Mouse (Mus musculus) MEL (cell line): ENCODE data around the gene Golga4. TPM values are rescaled to one million over a fixed set of nuclear protein-coding genes. Genes with fewer than 3 reads are reported as not detected.

Experiments used
- DNase-seq: peaks from one replicate; pipeline ENCODE4 v3.0.0; 2011; ENCODE audit warnings: low read depth, low spot score
- H3K27ac ChIP-seq: 2 replicates; pipeline ENCODE4 v1.5.1; 2012; ENCODE audit warnings: low read depth, mild to moderate bottlenecking, control low read depth, low read length, moderate library complexity; ENCODE audit not compliant: control insufficient read depth
- H3K27me3 ChIP-seq, 2 experiments: fragments of 150-350 bp in 1 of 2; sonication (generic) in 1 of 2; 2 replicates each; pipeline ENCODE4 v1.6.1; 2012; ENCODE audit warnings: low read length in 2 of 2, mild to moderate bottlenecking in 2 of 2, improper control_type of control experiment in 1 of 2, moderate library complexity in 1 of 2; ENCODE audit not compliant: insufficient read depth in 2 of 2, control insufficient read depth in 1 of 2
- H3K36me3 ChIP-seq, 2 experiments: 2 replicates each; pipeline ENCODE4 v1.6.1; 2012 to 2014; ENCODE audit warnings: low read length in 2 of 2, improper control_type of control experiment in 1 of 2, inconsistent platforms in 1 of 2, mild to moderate bottlenecking in 1 of 2; ENCODE audit not compliant: insufficient read depth in 2 of 2, control insufficient read depth in 1 of 2
- H3K4me1 ChIP-seq, 2 experiments: fragments of 150-350 bp in 1 of 2; sonication (generic) in 1 of 2; 2 replicates each; pipeline ENCODE4 v1.6.1; 2012; ENCODE audit warnings: low read length in 2 of 2, improper control_type of control experiment in 1 of 2, mild to moderate bottlenecking in 1 of 2; ENCODE audit not compliant: insufficient read depth in 2 of 2, control insufficient read depth in 1 of 2
- H3K4me3 ChIP-seq, 2 experiments: fragments of 150-350 bp in 1 of 2; sonication (generic) in 1 of 2; 2 replicates each; pipeline ENCODE4 v1.5.1; 2012; ENCODE audit warnings: low read depth in 2 of 2, low read length in 2 of 2, mild to moderate bottlenecking in 2 of 2, moderate library complexity in 2 of 2, control low read depth in 1 of 2, improper control_type of control experiment in 1 of 2; ENCODE audit not compliant: control insufficient read depth in 1 of 2, insufficient read depth in 1 of 2
- H3K79me2 ChIP-seq: 2 replicates; pipeline ENCODE4 v1.6.1; 2012; ENCODE audit warnings: mild to moderate bottlenecking, low read length, moderate library complexity; ENCODE audit not compliant: control insufficient read depth, poor library complexity, insufficient read depth
- H3K9ac ChIP-seq: 2 replicates; pipeline ENCODE4 v1.6.1; 2012; ENCODE audit warnings: low read depth, mild to moderate bottlenecking, control low read depth, low read length, moderate library complexity; ENCODE audit not compliant: control insufficient read depth, poor library complexity, severe bottlenecking
- H3K9me3 ChIP-seq: fragments of 150-350 bp; sonication (generic); replicated peaks from 2 replicates; pipeline ENCODE4 v1.6.1; 2012; ENCODE audit warnings: mild to moderate bottlenecking, low read length, improper control_type of control experiment, moderate library complexity; ENCODE audit not compliant: insufficient read depth
- BHLHE40 ChIP-seq: IDR thresholded peaks from 2 replicates; pipeline ENCODE4 v1.6.1; 2012; ENCODE audit warnings: low read depth, mild to moderate bottlenecking, inconsistent platforms, low read length, improper control_type of control experiment, borderline replicate concordance
- CTCF ChIP-seq, 3 experiments: IDR thresholded peaks in 2 of 3; conservative IDR thresholded peaks in 1 of 3; 2 replicates each; pipeline ENCODE4 v1.5.1; 2011 to 2012; ENCODE audit warnings: low read length in 3 of 3, low read depth in 2 of 3, mild to moderate bottlenecking in 2 of 3, improper control_type of control experiment in 1 of 3, inconsistent platforms in 1 of 3, mixed read lengths in 1 of 3, moderate library complexity in 1 of 3; ENCODE audit not compliant: control insufficient read depth in 1 of 3, insufficient read depth in 1 of 3, poor library complexity in 1 of 3, severe bottlenecking in 1 of 3
- E2F4 ChIP-seq: IDR thresholded peaks from 2 replicates; pipeline ENCODE4 v1.6.1; 2011; ENCODE audit warnings: low read depth, low read length, improper control_type of control experiment, borderline replicate concordance
- ELF1 ChIP-seq: IDR thresholded peaks from 2 replicates; pipeline ENCODE4 v1.6.1; 2014; ENCODE audit warnings: low read depth, mild to moderate bottlenecking, inconsistent platforms, low read length, improper control_type of control experiment, moderate library complexity
- GABPA ChIP-seq: IDR thresholded peaks from 2 replicates; pipeline ENCODE4 v1.6.1; 2012; ENCODE audit warnings: low read depth, mild to moderate bottlenecking, inconsistent platforms, low read length, improper control_type of control experiment, moderate library complexity
- MAFK ChIP-seq: IDR thresholded peaks from 2 replicates; pipeline ENCODE4 v1.6.1; 2011; ENCODE audit warnings: low read depth, mild to moderate bottlenecking, low read length, improper control_type of control experiment, borderline replicate concordance
- MEF2A ChIP-seq: IDR thresholded peaks from 2 replicates; pipeline ENCODE4 v1.6.1; 2014; ENCODE audit warnings: low read depth, mild to moderate bottlenecking, inconsistent platforms, low read length, improper control_type of control experiment; ENCODE audit not compliant: poor library complexity, insufficient replicate concordance, severe bottlenecking; ENCODE audit errors: extremely low read depth
- MYC ChIP-seq: IDR thresholded peaks from 2 replicates; pipeline ENCODE4 v1.6.1; 2011; ENCODE audit warnings: low read depth, mild to moderate bottlenecking, low read length, improper control_type of control experiment, moderate library complexity
- NRF1 ChIP-seq: IDR thresholded peaks from 2 replicates; pipeline ENCODE4 v1.6.1; 2014; ENCODE audit warnings: low read depth, mild to moderate bottlenecking, inconsistent platforms, low read length, improper control_type of control experiment, moderate library complexity; ENCODE audit not compliant: poor library complexity, insufficient read depth, severe bottlenecking
- POLR2A ChIP-seq, 2 experiments: IDR thresholded peaks; 2 replicates each; pipeline ENCODE4 v1.6.1; 2011 to 2012; ENCODE audit warnings: low read length in 2 of 2, mild to moderate bottlenecking in 2 of 2, control low read depth in 1 of 2, improper control_type of control experiment in 1 of 2, low read depth in 1 of 2, moderate library complexity in 1 of 2; ENCODE audit not compliant: control insufficient read depth in 1 of 2, insufficient read depth in 1 of 2, poor library complexity in 1 of 2
- POLR2AphosphoS2 ChIP-seq: IDR thresholded peaks from 2 replicates; pipeline ENCODE4 v1.6.1; 2011; ENCODE audit warnings: low read length, improper control_type of control experiment
- POLR2AphosphoS5 ChIP-seq: IDR thresholded peaks from 2 replicates; pipeline ENCODE4 v1.6.1; 2012; ENCODE audit warnings: low read depth, borderline replicate concordance, mild to moderate bottlenecking, inconsistent platforms, low read length, moderate library complexity, mixed read lengths
- RCOR1 ChIP-seq: IDR thresholded peaks from 2 replicates; pipeline ENCODE4 v1.6.1; 2012; ENCODE audit warnings: low read depth, mild to moderate bottlenecking, inconsistent platforms, low read length, improper control_type of control experiment
- SIN3A ChIP-seq: IDR thresholded peaks from 2 replicates; pipeline ENCODE4 v1.6.1; 2012; ENCODE audit warnings: low read length, improper control_type of control experiment, inconsistent platforms
- TCF12 ChIP-seq: IDR thresholded peaks from 2 replicates; pipeline ENCODE4 v1.6.1; 2014; ENCODE audit warnings: low read depth, mild to moderate bottlenecking, inconsistent platforms, low read length, improper control_type of control experiment, moderate library complexity
- UBTF ChIP-seq: IDR thresholded peaks from 2 replicates; pipeline ENCODE4 v1.6.1; 2012; ENCODE audit warnings: low read depth, mild to moderate bottlenecking, inconsistent platforms, low read length, improper control_type of control experiment, moderate library complexity, borderline replicate concordance; ENCODE audit not compliant: insufficient read depth
- ZC3H11A ChIP-seq: IDR thresholded peaks from 2 replicates; pipeline ENCODE4 v1.6.1; 2012; ENCODE audit warnings: low read depth, mild to moderate bottlenecking, inconsistent platforms, low read length, improper control_type of control experiment
- ZKSCAN1 ChIP-seq: IDR thresholded peaks from 2 replicates; pipeline ENCODE4 v1.6.1; 2012; ENCODE audit warnings: low read depth, mild to moderate bottlenecking, inconsistent platforms, low read length, improper control_type of control experiment, moderate library complexity
- ZMIZ1 ChIP-seq: IDR thresholded peaks from 2 replicates; pipeline ENCODE4 v1.6.1; 2012; ENCODE audit warnings: low read depth, mild to moderate bottlenecking, inconsistent platforms, low read length, improper control_type of control experiment, moderate library complexity
- polyA plus RNA-seq, 2 experiments: library from polyadenylated mRNA; stranded (reverse) in 1 of 2; unstranded in 1 of 2; fragments of >175 nt in 1 of 2; fragments of >200 nt in 1 of 2; gene quantifications; 2 replicates each; pipeline versions ENCODE4 v1.2.1 to v1.2.4; 2012; ENCODE audit warnings: low replicate concordance in 2 of 2, low read depth in 1 of 2; ENCODE audit not compliant: insufficient read length in 2 of 2, insufficient read depth in 1 of 2, missing spikeins in 1 of 2
- total RNA-seq: library from RNA; depleted of rRNA; stranded (reverse); fragments of 300-350 nt; gene quantifications from 2 replicates; pipeline ENCODE4 v1.2.3, GENCODE M21; 2012

The Golga4 gene
- total and polyA plus RNA-seq, 3 experiments: 29.8 to 465 (median 38.9) TPM

DNA sequence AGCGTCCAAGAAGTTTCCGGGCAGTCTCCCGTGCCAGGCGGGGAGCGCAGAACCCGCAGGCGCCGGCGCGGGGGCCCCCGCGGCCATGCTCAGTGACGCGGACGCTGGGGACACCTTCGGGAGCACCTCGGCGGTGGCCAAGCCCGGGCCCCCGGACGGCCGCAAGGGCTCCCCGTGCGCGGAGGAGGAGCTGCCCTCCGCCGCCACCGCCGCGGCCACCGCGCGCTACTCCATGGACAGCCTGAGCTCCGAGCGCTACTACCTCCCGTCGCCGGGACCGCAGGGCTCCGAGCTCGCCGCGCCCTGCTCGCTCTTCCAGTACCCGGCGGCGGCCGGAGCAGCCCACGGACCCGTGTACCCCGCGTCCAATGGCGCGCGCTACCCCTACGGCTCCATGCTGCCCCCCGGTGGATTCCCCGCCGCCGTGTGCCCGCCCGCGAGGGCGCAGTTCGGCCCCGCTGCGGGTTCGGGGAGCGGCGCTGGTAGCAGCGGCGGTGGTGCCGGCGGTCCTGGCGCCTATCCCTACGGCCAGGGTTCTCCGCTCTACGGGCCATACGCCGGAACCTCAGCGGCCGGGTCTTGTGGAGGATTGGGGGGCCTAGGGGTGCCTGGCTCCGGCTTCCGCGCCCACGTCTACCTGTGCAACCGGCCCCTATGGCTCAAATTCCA lies 27.1 kb upstream of the Golga4 start:
- DNase-seq: no peak
- no peaks in the 10 kb centered on the region; a peak in 1 of 4 replicates for H3K27me3 ChIP-seq
- H3K9ac ChIP-seq: no peak overlapping the region
- peaks cover 0 to 4% of the 10 kb centered on the region in 2 experiments; a peak in 1 of 4 replicates for H3K4me1 ChIP-seq
- TF ChIP-seq MYC (no peak), NRF1 (no peak), MEF2A (no peak), ZKSCAN1 (no peak), BHLHE40 (no peak), POLR2AphosphoS5 (no peak), RCOR1 (no peak), ELF1 (no peak), POLR2AphosphoS2 (no peak), GABPA (no peak), CTCF (IDR thresholded peaks at IDR 0.05 in 2 of 3, conservative IDR thresholded peaks at IDR 0.05 in 1 of 3; ENCODE audit: control insufficient read depth in 1 of 3, insufficient read depth in 1 of 3, low read depth in 2 of 3, low read length in 3 of 3, poor library complexity in 1 of 3, severe bottlenecking in 1 of 3) (no peak), MAFK (no peak), UBTF (no peak), ZMIZ1 (no peak), POLR2A (IDR thresholded peaks at IDR 0.05; ENCODE audit: control insufficient read depth in 1 of 2, insufficient read depth in 1 of 2, low read depth in 1 of 2, low read length in 2 of 2, poor library complexity in 1 of 2) (no peak), E2F4 (no peak), TCF12 (no peak), ZC3H11A (no peak), SIN3A (no peak)
- no peaks in the 10 kb centered on the region for H3K79me2 ChIP-seq
- no peak overlapping the region for H3K27ac ChIP-seq
- H3K4me3 ChIP-seq: no peak overlapping the region
- H3K36me3 ChIP-seq: peaks cover 0 to 3% of the 10 kb centered on the region in 2 experiments; a peak in 2 of 4 replicates
- H3K9me3 ChIP-seq: no peaks in the 10 kb centered on the region
